Mouse (Mus musculus): ENCODE results near the gene Ephb2. TPM values are rescaled to one million over a fixed set of nuclear protein-coding genes. Genes with fewer than 3 reads are reported as not detected.

The Ephb2 gene
- polyA plus RNA-seq, 1 experiment, result 26.2 TPM

DNA sequence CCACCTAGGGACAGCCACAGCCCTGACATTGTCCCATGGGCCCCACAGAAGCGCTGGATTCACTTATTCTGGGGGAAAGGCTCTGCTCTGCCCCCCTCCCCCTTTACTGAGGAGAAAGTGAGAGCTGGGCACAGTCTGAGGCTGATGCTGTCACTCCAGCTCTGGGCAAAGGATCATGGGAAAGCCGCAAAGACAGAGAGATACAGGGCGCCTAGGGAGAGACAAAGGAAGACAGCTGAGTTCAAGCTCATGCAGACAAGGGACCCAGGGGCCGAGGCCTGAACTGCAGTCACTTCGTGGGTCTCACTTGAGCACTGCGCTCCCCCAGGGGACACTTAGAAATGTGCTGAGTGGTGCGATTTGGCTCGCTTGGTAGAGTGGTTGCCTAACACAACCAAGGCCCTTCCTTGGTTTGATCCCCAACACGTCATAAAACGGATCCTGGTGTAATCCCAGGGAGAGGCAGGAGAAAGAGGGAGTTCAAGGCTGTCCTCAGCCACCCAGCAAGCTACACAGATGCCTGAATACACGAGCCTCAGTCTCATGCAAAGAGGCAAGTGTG, 28.3 kb downstream of the Ephb2 start:
- WGBS, result 79% methylated on average over 11 of the region's 11 CpGs
- no peak for DNase-seq (ENCODE audit: low read depth, low spot score)

DNA sequence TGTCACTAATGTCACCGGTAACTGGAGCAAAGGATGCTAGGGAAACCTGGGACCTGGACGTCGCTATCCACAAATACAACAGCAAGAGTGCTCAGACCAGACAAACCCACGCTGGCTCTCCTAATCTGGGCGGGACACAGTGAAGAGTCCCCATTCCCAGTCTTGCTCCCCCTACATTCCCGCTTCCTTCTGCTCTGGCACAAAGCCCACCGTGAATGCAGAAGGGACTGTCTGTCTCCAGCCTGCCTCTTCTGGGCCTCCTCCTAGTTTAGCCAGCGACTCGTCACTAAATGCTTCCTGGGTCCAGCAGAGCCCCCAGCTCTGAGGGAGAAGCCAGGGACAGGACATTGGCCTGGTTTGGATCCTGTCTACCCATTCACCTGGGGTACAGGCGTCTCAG, 29.5 kb downstream of the Ephb2 start:
- no peak for DNase-seq (ENCODE audit: low read depth, low spot score)
- 65% methylated on average over 10 of the region's 10 CpGs for WGBS

DNA sequence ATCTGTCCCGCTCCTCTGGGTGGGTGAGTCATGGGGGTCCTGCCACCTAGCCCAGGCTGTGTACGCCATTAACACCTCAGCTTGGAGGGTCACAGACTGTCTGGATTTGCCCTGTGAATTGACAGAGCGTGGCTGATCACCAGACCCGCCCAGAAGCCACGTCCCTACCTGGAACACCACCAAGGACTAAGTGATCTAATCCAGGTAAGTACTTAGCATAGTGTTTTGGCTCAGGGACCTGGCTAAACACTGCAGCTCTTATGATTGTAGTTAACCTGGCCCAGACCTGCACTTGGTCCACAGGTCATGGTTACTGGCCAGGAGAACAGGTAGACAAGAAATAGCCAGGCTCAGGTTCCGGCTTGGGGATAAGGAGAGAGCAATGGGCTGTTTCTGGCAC, 31.4 kb downstream of the Ephb2 start:
- WGBS, result 49% methylated on average over 6 of the region's 6 CpGs
- DNase-seq (ENCODE audit: low read depth, low spot score), result no peak

GRCm38 (mm10) chr4:136802446-136802845, 33.3 kb downstream of the Ephb2 start:
- peak; percentile 62 for DNase-seq (ENCODE audit: low read depth, low spot score)
- WGBS, result 19% methylated on average over 12 of the region's 12 CpGs

- DNase-seq (ENCODE audit: low read depth, low spot score), result peak; percentile 45
- WGBS, result 34% methylated on average over 5 of the region's 5 CpGs
Observed at GRCm38 (mm10) chr4:136801944-136802343, 33.8 kb downstream of the Ephb2 start.

DNA sequence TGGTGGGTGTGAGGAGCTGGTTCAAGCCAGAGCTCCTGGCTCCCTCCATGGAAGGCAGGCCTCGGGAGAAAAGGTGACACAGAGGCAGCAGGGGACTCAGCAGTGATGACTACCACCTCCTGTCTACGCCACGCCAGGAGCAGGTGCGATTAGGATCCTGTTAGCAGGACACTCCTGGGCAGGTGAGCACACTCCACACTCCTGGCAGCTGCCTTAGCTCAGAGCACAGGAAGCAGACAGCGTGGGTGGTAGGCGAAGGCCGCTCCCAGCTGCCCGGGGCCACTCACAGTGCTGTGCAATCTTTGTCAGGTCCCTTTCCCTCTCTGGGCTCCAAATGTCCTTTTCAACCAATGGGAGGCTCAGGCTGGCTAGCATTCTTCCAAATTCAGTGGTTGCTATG, 34.3 kb downstream of the Ephb2 start:
- 36% methylated on average over 8 of the region's 8 CpGs for WGBS
- no peak for DNase-seq (ENCODE audit: low read depth, low spot score)

GRCm38 (mm10) chr4:136800366-136800765, 35.4 kb downstream of the Ephb2 start:
- DNase-seq (ENCODE audit: low read depth, low spot score), result no peak
- 82% methylated on average over 14 of the region's 14 CpGs for WGBS

DNA sequence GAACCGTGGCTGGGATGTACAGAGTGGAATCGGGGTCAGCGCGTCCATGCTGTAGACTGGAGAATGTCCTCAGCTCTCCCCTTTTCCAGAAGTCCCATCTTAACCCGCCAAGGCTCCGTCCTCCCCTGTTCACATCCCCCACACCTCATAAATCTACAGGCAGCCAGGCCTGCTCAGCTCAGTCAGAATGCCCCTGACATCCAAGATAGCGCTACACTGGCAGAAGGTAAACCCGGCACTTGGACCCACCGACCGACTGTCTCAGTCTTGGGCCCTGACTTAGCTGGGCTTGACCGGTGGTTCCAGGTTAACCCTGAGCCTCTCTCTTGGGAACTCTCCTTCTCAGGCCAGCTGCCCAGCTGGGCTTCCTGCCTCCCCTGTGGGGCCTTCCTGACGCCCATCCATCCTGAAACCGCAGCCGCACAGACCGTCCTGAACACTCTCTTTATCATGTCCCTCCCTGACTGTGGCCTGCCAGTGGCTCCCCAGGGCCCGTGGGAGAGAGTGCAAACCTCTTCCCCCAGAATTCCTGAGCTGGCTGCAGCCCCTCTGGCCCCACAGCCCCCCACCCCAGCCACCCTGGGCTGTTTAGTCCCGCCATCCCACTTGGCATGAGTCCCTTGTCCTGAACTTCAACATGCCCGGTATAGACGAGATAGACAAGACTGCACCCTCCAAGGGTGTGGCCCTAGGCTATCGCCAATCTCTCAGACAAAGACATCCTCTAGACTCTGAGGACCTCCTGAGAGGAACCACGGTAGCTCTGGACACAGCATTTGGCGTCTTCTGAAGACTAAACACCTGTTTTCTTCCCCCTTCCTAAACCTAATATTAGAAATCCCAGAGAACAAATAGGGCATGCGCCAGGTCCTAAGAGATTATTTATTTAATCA, 37.9 kb downstream of the Ephb2 start:
- 61% methylated on average over 23 of the region's 23 CpGs for WGBS
- no peak for DNase-seq (ENCODE audit: low read depth, low spot score)

DNA sequence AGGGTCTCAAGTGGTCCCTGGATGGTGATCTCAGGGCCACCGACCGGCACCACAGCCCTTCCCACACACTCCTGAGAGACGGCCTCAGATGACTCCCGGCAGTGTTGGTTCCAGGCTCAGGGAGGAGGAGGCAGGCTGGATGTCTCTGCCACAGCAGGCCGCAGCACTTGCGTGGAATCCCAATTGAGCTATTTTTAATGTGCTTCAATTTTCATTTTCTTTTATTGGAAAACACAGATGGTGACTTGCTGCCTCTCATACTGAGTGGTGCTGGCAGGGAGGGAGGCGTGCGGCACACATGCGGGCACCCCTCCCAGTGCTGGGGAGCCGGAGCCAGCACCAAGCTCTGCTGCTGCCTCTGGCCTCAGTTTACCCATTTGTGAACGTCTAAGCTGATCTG, 42.5 kb downstream of the Ephb2 start:
- DNase-seq (ENCODE audit: low read depth, low spot score), result no peak
- 84% methylated on average over 11 of the region's 11 CpGs for WGBS

- 40% methylated on average over 6 of the region's 6 CpGs for WGBS
- no peak for DNase-seq (ENCODE audit: low read depth, low spot score)
Observed at GRCm38 (mm10) chr4:136789821-136790220, 46.0 kb downstream of the Ephb2 start.

DNA sequence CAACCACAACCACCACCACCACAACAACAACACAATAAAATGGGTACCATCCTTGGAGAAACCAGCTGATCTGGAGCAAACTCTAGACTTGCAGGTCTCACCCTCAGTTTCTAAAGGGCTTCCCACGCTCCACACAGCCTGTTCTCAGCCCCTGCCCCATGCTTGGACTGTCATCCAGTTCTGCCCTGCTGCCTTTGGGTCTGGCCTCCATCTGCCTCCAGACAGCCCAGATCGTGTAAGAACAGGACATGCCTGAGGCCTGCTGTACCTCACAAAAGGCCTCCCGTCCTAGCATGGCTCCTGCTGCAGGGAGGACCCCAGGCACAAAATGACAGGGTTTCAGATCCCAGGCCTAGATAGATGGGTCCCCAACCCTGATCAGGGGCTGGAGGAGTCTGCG, 48.4 kb downstream of the Ephb2 start:
- whole genome bisulfite sequencing, result 76% methylated on average over 4 of the region's 4 CpGs
- DNase-seq (ENCODE audit: low read depth, low spot score), result no peak

DNA sequence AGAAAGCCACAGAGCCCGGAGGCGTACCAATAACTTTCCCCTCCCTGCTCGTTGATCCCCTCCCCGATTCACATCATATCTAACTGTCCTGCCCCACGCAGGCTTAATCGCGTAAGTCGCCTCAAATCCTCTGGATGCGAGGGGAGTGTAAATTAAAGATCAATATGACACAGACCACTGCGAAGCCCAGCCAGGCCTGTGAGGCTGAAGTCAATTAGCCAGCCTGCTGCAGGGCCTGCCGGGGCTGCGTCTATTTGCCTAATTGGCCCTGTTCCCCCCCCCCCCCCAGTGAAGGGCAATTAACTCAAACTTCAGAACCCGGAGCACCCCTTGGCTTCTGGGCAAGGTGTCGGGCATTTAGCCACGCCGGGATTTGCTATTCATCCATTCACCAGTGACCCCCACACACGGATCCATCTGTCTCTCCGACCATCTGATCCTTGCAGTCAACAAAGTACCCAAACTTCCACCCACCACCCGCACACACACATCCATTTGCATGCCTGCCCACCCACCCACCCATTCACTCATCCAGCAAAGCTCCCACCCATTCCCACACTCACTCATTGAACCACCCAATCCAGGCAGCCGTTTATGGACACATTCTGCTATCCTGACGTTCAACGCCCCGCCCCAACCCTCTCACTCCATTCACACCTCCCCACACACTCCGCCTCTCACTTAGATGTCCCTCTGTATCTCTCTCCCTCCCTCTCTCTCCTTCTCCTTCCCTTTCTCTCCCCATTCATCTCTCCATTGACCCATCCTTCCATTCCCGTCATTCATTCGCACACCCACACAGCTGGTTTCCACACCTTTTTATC, 49.1 kb downstream of the Ephb2 start:
- 75% methylated on average over 26 of the region's 26 CpGs for WGBS
- no peak for DNase-seq (ENCODE audit: low read depth, low spot score)

DNA sequence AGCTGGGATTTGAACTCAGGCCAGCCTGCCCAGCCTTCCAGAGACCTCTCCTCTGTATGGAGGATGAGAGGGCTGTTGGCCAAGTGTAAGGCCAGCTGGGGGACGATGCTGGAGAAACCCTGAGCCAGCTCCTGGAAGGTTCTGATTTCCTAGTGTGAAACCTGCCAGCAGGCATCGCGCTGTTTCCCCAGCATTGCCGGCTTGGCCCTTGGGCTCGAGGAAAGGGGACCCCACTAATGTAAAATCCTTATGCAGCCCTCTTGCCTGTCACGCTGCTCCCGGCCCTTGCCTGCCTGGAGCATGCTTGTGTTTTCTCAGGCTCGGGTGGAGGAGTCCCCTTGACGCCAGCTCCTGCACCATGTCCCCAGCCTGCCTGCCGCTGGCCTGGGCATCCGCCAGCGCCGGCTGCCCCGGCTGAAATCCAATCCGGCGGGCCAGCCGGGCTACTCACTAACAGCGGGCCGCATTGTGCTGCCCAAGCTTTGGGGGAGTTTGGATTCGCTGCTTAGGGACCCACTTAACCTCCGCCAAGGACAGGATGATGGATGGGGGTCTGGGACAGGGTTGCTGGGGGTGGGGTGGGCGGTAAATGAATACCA, 52.1 kb downstream of the Ephb2 start:
- WGBS, result 74% methylated on average over 22 of the region's 22 CpGs
- no peak for DNase-seq (ENCODE audit: low read depth, low spot score)

- DNase-seq (ENCODE audit: low read depth, low spot score), result no peak
- WGBS, result 100% methylated on average over 1 of the region's 1 CpGs
Observed at GRCm38 (mm10) chr4:136782579-136782925, 53.2 kb downstream of the Ephb2 start.

DNA sequence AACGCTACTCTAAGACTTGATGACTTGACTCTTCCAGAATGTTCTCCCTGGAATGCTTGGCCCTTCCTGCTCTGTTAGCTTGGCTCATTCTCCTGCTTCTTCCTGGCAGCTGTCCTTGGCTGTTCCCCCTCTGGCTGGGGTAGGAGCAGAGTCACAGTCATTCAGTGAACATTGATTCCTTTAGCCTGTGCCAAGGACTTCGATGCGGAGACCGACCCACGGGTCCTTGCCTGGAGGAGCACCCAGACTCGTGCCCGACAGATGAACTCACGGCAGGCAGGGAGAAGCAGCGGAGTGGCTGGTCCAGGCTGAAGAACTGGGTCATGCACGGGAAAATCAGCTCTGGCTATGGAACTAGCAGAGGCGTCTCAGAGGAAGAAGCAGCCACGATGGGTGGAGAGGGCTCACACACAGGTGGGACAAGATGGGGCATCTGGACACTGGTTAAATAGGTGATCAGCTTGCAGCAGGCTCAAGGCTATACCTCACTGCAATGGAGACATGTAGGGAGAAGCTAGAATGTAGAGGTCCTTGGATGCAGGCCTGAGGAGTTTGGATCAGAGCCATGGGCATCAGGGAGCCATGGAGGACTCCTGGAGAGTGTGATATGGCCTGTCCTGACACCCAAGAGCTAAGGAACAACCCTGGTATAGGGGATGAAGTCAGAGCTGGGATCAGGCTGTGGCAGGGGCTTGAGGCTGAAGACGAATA, 53.8 kb downstream of the Ephb2 start:
- 61% methylated on average over 13 of the region's 13 CpGs for WGBS
- no peak for DNase-seq (ENCODE audit: low read depth, low spot score)

- WGBS, result 44% methylated on average over 20 of the region's 20 CpGs
- DNase-seq (ENCODE audit: low read depth, low spot score), result no peak
Observed at GRCm38 (mm10) chr4:136780201-136780895, 55.4 kb downstream of the Ephb2 start.

GRCm38 (mm10) chr4:136779156-136779555, 56.6 kb downstream of the Ephb2 start:
- 94% methylated on average over 11 of the region's 11 CpGs for WGBS

DNA sequence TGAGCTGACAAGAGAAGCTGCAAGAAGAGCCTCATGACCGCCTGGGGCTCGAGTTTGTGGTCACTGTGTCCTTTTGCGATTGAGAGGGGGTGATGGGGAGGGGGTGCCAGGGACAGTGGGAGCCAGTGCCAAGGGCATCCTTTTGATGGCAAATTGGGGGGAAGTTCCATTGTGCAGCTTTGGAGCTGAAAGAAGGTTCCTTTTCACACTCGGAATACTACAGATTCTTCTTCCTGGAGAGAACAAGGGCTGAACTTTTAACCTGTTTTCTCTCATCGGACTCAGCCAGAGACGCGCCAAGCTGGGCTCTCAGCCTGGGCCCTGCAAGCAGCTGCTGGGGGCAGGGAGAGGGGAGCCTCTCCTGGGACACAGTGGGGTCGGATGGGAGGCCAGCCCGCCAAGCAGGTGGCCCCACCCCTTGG, 59.3 kb downstream of the Ephb2 start:
- WGBS, result 29% methylated on average over 9 of the region's 9 CpGs
- no peak for DNase-seq (ENCODE audit: low read depth, low spot score)

More at GRCm38 (mm10) chr4:136779156-136779555, 56.6 kb downstream of the Ephb2 start:
- no peak for DNase-seq (ENCODE audit: low read depth, low spot score)

- 92% methylated on average over 2 of the region's 2 CpGs for WGBS
- no peak for DNase-seq (ENCODE audit: low read depth, low spot score)
Observed at GRCm38 (mm10) chr4:136775903-136776302, 59.9 kb downstream of the Ephb2 start.
